Mouse (Mus musculus) embryonic facial prominence, embryonic 13.5 days (tissue): ENCODE measurements around the gene Olfr73. TPM values are rescaled to one million over a fixed set of nuclear protein-coding genes. Genes with fewer than 3 reads are reported as not detected.
"Not testable (repeated sequence)": the region's sequence is repeated elsewhere in the genome, so short reads cannot be mapped to it uniquely, and the experiment has no call there.

ENCODE experiments used
- ATAC-seq: fragments of 200-750 bp; cut with Nextera tagmentation; 2 replicates; pipeline ENCODE4 v1.8.0; 2017; ENCODE audit warnings: low read depth; ENCODE audit not compliant: insufficient number of reproducible peaks, insufficient read depth, low FRiP score, low TSS enrichment
- H3K27ac ChIP-seq: fragments of 300-500 bp; sonication (generic); 2 replicates; pipeline ENCODE4 v1.5.1; 2015; ENCODE audit warnings: moderate library complexity, mild to moderate bottlenecking, inconsistent platforms
- H3K27me3 ChIP-seq: fragments of 300-500 bp; sonication (generic); 2 replicates; pipeline ENCODE4 v1.6.1; 2015; ENCODE audit warnings: mild to moderate bottlenecking, inconsistent platforms
- H3K36me3 ChIP-seq: fragments of 300-500 bp; sonication (generic); 2 replicates; pipeline ENCODE4 v1.6.1; 2015; ENCODE audit warnings: mild to moderate bottlenecking, inconsistent platforms
- H3K4me1 ChIP-seq: fragments of 300-500 bp; sonication (generic); 2 replicates; pipeline ENCODE4 v1.6.1; 2015; ENCODE audit warnings: inconsistent platforms
- H3K4me2 ChIP-seq: fragments of 300-500 bp; sonication (generic); 2 replicates; pipeline ENCODE4 v1.6.1; 2015; ENCODE audit warnings: moderate library complexity, mild to moderate bottlenecking, inconsistent platforms
- H3K4me3 ChIP-seq: fragments of 300-500 bp; sonication (generic); 2 replicates; pipeline ENCODE4 v1.5.1; 2015; ENCODE audit warnings: mild to moderate bottlenecking, inconsistent platforms
- H3K9ac ChIP-seq: fragments of 300-500 bp; sonication (generic); 2 replicates; pipeline ENCODE4 v1.6.1; 2015; ENCODE audit warnings: mild to moderate bottlenecking, inconsistent platforms
- H3K9me3 ChIP-seq: fragments of 300-500 bp; sonication (generic); 2 replicates; pipeline ENCODE4 v1.6.1; 2016; ENCODE audit warnings: inconsistent platforms
- WGBS: fragments of 180-500 bp; shearing (Covaris S2); methylation state at CpG from one replicate; pipeline ENCODE4 v1.1.7; 2015; ENCODE audit warnings: mixed read lengths; 5-methylcytosine and 5-hydroxymethylcytosine counted together
- polyA plus RNA-seq: library from polyadenylated mRNA; unstranded; fragments of >200 nt; fragmentation: Nextera tagmentation; extraction: Ambion mirVana; gene quantifications from 2 replicates; pipeline ENCODE4 v1.2.1, GENCODE M21; 2015

The Olfr73 gene
- polyA plus RNA-seq = not detected in 2 replicates

GRCm38 (mm10) chr2:88037599-88037998 is at the start of gene Olfr73:
Olfr73 (minus strand) TSS chr2:88037699.
- no peak within 1 kb of the TSS for H3K4me2 ChIP-seq
- H3K4me1 ChIP-seq = no peaks in the 10 kb centered on the region
- no peak within 1 kb of the TSS for H3K9ac ChIP-seq
- H3K4me3 ChIP-seq = no peak within 1 kb of the TSS
- H3K27me3 ChIP-seq = no peaks in the 10 kb centered on the region
- no peak within 1 kb of the TSS for H3K27ac ChIP-seq
- ATAC-seq = no peak
- H3K36me3 ChIP-seq = no peaks in the 10 kb centered on the region
- H3K9me3 ChIP-seq = no peaks in the 10 kb centered on the region

GRCm38 (mm10) chr2:88071730-88072129 is 34.2 kb upstream of the Olfr73 start, which contains the start of gene Olfr1163:
Olfr1163 (minus strand) TSS chr2:88071830.
- Histone ChIP-seq H3K4me1 (no peaks in the 10 kb centered on the region), H3K27ac (no peak within 1 kb of the TSS)
- no peak for ATAC-seq

DNA sequence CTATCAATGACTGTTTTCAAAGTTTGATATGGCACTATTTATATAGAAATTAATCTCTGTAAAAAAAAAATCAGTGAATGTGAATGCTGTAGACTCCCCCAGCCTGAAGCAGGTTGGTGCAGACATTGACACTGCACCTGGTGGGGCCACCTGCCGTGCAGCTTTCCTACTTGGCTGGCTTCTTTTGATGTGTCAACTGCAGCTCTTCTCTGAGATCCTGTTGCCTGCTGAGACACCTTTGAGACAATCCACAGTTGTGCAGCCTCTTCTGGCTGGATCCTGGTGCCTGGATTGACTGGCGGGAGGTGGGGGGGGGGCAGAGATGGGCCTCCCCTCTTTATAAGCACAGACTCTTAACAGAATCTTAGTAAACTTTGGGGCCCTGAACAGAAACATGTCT is 26.1 kb upstream of the Olfr73 start:
- Histone ChIP-seq H3K27ac (no peak overlapping the region), H3K9ac (no peak overlapping the region), H3K4me3 (no peak overlapping the region), H3K36me3 (no peaks in the 10 kb centered on the region), H3K27me3 (no peaks in the 10 kb centered on the region), H3K4me2 (no peak overlapping the region), H3K9me3 (no peaks in the 10 kb centered on the region), H3K4me1 (no peaks in the 10 kb centered on the region)
- no peak for ATAC-seq
- 79% methylated on average over 2 of the region's 2 CpGs for WGBS

More at GRCm38 (mm10) chr2:88071730-88072129, 34.2 kb upstream of the Olfr73 start, which contains the start of gene Olfr1163:
- Histone ChIP-seq H3K4me2 (no peak within 1 kb of the TSS), H3K27me3 (no peaks in the 10 kb centered on the region), H3K9me3 (no peaks in the 10 kb centered on the region), H3K4me3 (no peak within 1 kb of the TSS), H3K9ac (no peak within 1 kb of the TSS), H3K36me3 (no peaks in the 10 kb centered on the region)

DNA sequence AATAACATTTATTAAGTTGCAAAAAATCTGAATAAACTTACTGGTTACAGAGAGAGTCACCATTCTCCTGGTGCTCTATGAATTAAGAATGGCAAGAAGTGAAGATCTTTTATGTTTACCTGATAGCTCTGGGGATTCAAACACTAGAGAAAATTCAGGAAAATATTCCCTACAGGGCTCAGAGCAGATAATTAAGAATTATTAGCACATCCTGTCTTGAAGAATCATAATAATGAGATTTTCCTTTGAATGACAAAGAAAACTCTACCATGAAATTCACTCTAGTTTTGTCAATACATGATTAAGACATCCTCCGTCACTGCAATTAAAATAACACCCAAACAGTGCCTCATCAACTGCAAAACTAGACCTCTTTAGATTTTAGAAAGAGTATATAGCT is 13.5 kb upstream of the Olfr73 start, which contains the start of gene Olfr1162:
Gene Olfr1162 (minus strand): TSS at position 101 of the 400 bp plus-strand sequence.
- Histone ChIP-seq H3K27ac (no peak within 1 kb of the TSS), H3K36me3 (no peaks in the 10 kb centered on the region), H3K4me2 (no peak within 1 kb of the TSS), H3K4me1 (no peaks in the 10 kb centered on the region), H3K4me3 (no peak within 1 kb of the TSS), H3K27me3 (no peaks in the 10 kb centered on the region), H3K9ac (no peak within 1 kb of the TSS), H3K9me3 (no peaks in the 10 kb centered on the region)
- no peak for ATAC-seq
- 85% methylated on average over 1 of the region's 1 CpGs for WGBS

DNA sequence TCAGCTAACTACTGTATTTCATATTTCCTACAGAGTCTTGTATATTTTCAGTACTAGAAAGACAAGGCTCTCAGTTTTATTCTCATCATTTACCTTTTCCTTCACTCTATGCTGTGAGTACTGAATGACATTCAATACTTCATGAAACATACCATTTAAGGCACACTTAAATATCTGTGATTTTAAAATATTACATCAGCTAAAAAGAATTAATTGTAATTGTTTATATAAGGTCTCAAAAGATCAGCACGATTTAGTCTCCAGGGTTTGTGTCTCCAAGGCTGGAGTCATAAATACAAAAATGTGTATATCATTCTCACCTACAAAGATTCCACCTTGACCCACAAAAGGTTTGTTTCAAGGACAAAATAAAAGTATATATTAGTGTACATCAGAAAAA is 15.0 kb downstream of the Olfr73 start, which contains the start of gene Olfr1161:
Gene Olfr1161 (plus strand): TSS at position 301 of the 400 bp plus-strand sequence.
- H3K9me3 ChIP-seq, H3K27me3 ChIP-seq, H3K27ac ChIP-seq, H3K4me2 ChIP-seq, H3K4me3 ChIP-seq, H3K4me1 ChIP-seq, H3K36me3 ChIP-seq, H3K9ac ChIP-seq, ATAC-seq: not testable (repeated sequence)
- 73% methylated on average over 1 of the region's 1 CpGs for WGBS

DNA sequence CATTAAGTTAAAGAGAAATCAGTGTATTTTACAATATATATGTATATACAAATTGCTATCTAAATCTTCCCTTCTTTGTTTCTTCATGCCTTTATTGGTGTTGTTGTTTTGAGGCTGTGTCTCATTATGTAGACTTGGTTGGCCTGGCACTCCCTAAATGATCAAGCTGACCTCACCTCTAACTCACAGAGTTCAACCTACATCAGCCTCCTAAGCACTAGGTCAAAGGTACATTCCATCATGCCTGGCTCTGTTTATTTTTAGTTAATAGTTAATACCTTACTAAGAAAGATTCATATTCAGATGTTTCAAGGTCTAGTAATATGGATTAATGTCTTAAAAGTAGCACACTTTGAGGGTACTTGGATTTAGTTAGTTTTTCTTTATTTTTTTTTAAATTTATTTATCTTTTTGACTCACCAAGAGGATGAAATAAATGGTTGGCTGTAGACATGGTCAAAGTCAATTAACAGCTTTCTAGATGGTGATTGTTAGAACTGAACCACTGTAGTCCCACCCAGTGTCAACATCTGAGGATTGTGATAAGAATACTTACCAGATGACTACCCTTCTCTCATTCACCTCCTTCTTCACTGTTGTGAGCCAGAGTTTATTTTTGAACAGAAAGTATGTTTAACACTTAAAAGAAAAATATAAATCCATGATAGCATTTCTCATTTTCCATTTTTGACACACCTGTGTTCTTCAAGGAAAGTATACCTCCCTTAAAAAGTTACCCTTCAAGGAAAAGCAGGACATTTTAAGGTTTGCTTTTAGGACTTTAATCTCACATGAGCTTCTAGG is 29.8 kb downstream of the Olfr73 start, which contains the start of gene Olfr1160:
Gene Olfr1160 (minus strand): TSS at position 754 of the 804 bp plus-strand sequence.
- H3K36me3 ChIP-seq = no peaks in the 10 kb centered on the region
- no peak within 1 kb of the TSS for H3K4me3 ChIP-seq
- no peak for ATAC-seq
- H3K4me2 ChIP-seq = no peak within 1 kb of the TSS
- H3K27me3 ChIP-seq = no peaks in the 10 kb centered on the region
- no peak within 1 kb of the TSS for H3K27ac ChIP-seq
- H3K4me1 ChIP-seq = no peaks in the 10 kb centered on the region
- H3K9ac ChIP-seq = no peak within 1 kb of the TSS
- no peaks in the 10 kb centered on the region for H3K9me3 ChIP-seq

DNA sequence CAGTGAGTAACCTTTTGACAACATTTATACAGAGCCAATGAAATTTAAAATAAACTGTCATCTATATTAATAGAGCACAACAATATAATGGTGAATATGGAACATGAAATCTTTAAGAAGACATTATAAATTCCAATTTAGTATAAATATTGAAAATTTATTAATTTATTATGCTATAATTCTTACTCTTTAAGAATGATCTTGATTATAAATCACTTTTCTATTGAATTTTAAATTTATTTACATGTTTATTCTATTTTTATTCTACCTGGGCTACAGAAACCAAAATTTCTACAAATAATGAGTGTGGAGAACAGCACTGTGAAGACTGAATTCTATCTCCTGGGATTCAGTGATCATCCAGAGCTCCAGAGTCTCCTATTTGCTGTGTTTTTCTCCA is 47.7 kb downstream of the Olfr73 start, which contains the start of gene Olfr1158:
Gene Olfr1158 (plus strand): TSS at position 301 of the 400 bp plus-strand sequence.
- H3K36me3 ChIP-seq = no peaks in the 10 kb centered on the region
- H3K4me3 ChIP-seq = no peak within 1 kb of the TSS
- H3K27me3 ChIP-seq = no peaks in the 10 kb centered on the region
- H3K9ac ChIP-seq = no peak within 1 kb of the TSS
- no peak for ATAC-seq
- H3K4me2 ChIP-seq = no peak within 1 kb of the TSS
- no peaks in the 10 kb centered on the region for H3K4me1 ChIP-seq
- H3K27ac ChIP-seq = no peak within 1 kb of the TSS
- no peaks in the 10 kb centered on the region for H3K9me3 ChIP-seq

Other genes starting within 250 kb of the Olfr73 start
- gene Olfr1143, start 237.1 kb downstream of the Olfr73 start, polyA plus RNA-seq = not detected in 2 replicates
- gene Olfr1145, start 227.9 kb downstream of the Olfr73 start, polyA plus RNA-seq = not detected in 2 replicates
- gene Olfr1148, start 207.2 kb downstream of the Olfr73 start, polyA plus RNA-seq = not detected in 2 replicates
- not detected in 2 replicates for gene Olfr1150-ps1, start 193.7 kb downstream of the Olfr73 start, polyA plus RNA-seq
- not detected in 2 replicates for gene Olfr1151, start 181.8 kb downstream of the Olfr73 start, polyA plus RNA-seq
- gene Olfr1152, start 171.2 kb downstream of the Olfr73 start, polyA plus RNA-seq = not detected in 2 replicates
- not detected in 2 replicates for gene Olfr1153, start 142.7 kb downstream of the Olfr73 start, polyA plus RNA-seq
- gene Olfr1154, start 132.5 kb downstream of the Olfr73 start, polyA plus RNA-seq = not detected in 2 replicates
- not detected in 2 replicates for gene Olfr1155, start 92.6 kb downstream of the Olfr73 start, polyA plus RNA-seq
- gene Olfr1156, start 84.6 kb downstream of the Olfr73 start, polyA plus RNA-seq = not detected in 2 replicates
- gene Olfr1157, start 69.4 kb downstream of the Olfr73 start, polyA plus RNA-seq = not detected in 2 replicates
- gene Olfr74, start 63.0 kb downstream of the Olfr73 start, polyA plus RNA-seq = not detected in 2 replicates
- not detected in 2 replicates for gene Olfr1158, start 47.6 kb downstream of the Olfr73 start, polyA plus RNA-seq
- gene Olfr1160, start 29.4 kb downstream of the Olfr73 start, polyA plus RNA-seq = not detected in 2 replicates
- gene Olfr1161, start 14.9 kb downstream of the Olfr73 start, polyA plus RNA-seq = not detected in 2 replicates
- gene Olfr1162, start 13.4 kb upstream of the Olfr73 start, polyA plus RNA-seq = not detected in 2 replicates
- not detected in 2 replicates for gene Olfr1163, start 34.1 kb upstream of the Olfr73 start, polyA plus RNA-seq
- not detected in 2 replicates for gene Olfr1164, start 56.3 kb upstream of the Olfr73 start, polyA plus RNA-seq
- not detected in 2 replicates for gene Olfr1166, start 90.6 kb upstream of the Olfr73 start, polyA plus RNA-seq
- gene Olfr1167, start 117.5 kb upstream of the Olfr73 start, polyA plus RNA-seq = not detected in 2 replicates
- not detected in 2 replicates for gene Olfr1168, start 144.2 kb upstream of the Olfr73 start, polyA plus RNA-seq
- gene Olfr1170, start 190.6 kb upstream of the Olfr73 start, polyA plus RNA-seq = not detected in 2 replicates
- gene Olfr1173, start 242.2 kb upstream of the Olfr73 start, polyA plus RNA-seq = 0.06 TPM in 1 of 2 replicates, not detected in the other